Mouse (Mus musculus): ENCODE measurements around the gene Foxd4.

The Foxd4 gene

DNA sequence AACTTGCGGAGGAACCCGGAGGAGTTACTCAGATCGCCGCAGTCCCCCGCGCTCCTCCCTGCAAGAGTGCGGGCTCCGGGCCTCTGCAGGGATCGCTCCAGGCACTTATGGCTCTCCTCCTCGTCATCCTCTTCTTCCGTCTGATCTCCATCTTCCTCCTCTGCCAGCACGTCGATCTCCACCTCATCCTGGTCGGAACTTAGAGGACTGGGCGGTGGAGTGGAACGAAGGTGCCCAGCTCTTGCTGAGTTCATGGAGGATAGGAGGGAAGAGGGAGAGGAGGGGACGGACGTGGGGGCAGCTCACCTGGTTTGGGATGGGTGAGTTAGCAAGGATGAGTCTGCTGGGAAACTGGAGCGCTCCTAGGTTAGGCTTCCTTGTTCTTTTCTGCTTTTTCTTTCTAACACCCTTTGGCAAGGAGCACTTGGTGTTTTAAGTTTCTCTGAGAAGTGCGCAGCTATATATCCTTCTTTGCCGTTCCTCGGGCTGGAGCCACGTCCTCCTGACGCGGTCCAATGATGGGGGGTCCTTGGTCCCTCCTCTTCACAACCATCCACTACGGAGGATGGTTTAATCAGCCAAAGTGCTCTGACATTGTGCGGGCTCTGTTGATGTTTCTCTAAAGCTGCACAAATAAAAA lies at the start of gene Foxd4:
Gene Foxd4 (minus strand): TSS at position 617 of the 640 bp plus-strand sequence.
- no peak for ATAC-seq (ENCODE audit: low TSS enrichment)

DNA sequence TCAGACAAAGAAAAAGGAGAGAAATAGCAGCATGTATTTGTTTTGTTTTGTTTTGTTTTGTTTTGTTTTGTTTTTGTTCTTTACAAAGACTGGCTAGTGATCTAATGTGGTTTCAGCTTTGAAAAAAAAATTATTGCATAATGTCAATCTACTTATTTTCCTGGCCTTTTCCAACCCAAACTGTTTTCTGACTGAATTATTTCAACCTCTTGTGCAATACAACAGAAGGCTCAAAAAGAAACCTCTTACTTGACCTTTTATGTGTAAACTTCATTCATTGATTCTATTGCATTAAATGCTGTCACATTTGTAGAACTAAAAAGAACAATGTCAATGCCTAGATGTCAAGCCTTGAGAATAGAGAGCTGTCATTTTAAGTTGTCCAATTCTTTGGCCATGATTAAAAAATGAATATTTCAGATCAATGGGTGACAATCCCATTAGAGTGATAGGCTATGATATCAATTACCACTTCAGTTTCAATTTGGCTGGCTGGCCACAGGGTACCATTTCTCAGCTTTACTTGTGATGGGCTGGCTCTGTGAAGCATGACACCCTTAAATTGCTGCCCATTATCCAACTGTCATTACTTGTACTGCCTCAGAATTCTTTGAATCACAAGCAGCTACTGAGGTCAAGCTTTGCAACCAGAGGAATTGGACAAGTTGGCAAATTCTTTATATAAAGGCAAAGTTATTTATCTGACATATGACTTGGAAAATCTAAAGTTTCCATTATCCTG lies 44.7 kb upstream of the Foxd4 start:
- no peak for ATAC-seq (ENCODE audit: low TSS enrichment)

DNA sequence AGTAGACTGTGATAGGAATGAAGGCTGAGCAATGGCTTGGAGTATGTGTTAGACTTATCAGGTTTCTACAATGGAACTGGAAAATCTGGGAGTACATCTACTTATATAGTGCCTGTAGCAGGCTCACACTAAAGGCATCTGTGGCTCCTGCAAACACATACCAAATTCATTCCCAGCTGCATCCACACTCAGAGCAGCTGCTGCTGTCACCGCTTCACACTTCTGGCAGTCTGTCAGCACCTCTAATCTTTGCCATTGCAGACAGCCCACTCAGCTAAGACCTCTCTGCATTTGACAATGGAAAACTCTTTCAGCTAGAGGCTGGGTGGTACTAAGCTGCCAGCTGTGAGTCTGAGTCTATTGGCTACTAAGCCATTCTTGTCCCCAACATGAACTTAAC lies 36.1 kb upstream of the Foxd4 start:
- 0 out of 2 replicates have a peak, but pooled peaks have one; percentile 38 for ATAC-seq (ENCODE audit: low TSS enrichment)

DNA sequence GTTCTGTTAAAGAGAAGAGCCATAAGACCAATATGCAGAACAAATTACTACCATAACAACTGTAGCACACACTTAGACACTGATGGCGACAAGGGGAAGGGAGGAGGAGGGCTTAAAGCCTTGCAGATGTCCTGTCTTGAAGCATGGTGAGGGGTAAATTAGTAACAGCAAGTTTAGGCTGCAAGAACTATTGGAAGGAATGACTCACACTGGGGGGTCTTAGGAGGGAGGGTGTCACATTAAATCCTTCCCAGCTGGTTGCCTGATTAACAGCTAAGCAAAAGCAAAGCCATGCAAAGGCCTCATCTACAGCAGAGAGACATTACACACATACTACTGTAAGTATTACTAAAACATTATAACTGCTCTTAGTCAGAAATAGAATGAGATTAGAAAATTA lies 28.0 kb upstream of the Foxd4 start:
- ATAC-seq (ENCODE audit: low TSS enrichment) = no peak

DNA sequence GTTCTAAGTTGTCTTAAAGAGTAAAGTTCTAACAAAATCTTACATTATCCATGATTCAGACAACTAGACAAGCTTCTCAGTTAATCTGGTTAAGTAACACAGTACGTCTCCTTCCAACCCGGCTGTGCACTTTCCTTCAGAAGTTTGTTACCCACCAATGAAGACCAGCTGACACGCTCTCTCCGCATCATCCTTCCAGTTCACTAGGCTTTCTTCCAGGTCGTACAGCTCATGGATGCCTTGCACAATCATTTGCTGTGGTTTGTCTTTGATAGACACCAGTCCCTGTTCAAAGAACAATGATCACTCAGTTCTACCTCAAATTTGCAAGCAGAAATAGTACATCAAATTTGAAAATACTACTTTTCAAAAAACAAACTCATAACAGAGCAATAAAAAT lies 19.9 kb upstream of the Foxd4 start:
- ATAC-seq (ENCODE audit: low TSS enrichment) = no peak

DNA sequence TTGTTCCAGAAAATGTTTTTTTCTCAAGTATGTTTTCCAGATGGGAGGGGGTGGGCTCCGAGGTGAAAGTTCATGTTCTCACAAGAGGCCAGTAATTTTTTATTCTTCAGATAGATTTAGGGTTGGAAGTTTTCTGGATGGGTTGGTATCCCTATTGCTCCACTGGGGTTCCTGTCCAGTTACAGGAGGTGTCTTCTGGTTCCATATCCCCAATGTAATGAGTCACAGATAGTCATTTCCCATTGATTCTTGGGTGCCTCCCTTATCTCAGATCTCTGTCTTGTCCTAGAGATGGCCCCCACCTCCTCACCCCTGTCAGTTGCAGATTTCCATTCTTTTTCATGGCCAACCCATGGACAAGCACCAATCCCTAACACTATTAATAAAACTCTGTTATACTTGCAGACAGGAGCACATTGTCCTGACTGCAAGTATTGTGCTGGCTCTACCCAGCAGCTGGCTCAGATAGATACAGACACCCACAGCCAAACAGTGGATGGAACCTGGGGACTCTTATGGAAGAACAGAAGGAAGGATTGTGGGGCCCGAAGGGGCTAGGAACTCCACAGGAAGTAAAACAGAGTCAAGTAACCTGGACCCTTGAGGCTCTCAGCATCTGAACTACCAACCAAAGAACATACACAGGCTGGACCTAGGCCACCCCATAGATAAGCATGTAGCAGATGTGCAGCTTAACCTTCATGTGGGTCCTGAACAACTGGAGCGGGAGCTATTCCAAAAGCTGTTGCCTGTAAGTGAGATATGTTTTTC lies 7.6 kb upstream of the Foxd4 start:
- ATAC-seq (ENCODE audit: low TSS enrichment) = no peak

DNA sequence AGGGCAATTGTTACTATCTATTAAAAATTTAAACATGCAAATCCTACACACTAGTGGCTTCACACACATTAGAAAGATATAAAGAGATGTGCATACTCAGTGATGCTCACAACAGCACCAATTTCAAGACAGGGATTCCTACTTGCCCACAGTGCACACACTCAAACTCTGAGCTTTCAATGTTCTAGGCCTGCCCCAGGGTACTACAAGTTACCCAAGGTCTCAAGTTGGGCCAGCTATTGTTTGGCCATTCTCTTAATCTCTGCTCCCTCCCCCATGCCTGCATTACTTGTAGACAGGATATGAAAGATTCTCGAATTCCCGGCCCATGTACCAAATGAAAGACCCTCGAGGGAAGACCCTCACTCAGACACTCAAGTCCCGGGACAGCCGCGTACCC lies 6.7 kb upstream of the Foxd4 start:
- no peak for ATAC-seq (ENCODE audit: low TSS enrichment)

DNA sequence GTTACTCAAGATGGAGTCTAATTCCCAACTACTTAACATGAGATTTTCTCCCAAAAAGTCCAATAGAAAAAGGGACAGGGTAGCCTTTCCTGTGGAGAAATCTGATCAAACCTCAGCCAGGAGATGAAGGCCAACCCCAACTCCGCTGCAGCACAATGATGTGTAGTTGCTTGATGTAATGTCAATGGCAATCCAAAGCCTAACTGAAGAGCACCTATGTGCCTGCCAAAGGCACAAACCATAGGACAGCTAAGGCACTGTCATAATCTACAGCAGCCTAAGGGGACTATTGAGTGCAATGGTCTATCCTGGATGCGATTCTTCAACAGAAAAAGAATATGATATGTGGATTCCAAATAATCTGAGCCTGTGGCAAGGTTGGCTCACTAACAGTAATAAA lies 1.8 kb upstream of the Foxd4 start:
- ATAC-seq (ENCODE audit: low TSS enrichment) = no peak

DNA sequence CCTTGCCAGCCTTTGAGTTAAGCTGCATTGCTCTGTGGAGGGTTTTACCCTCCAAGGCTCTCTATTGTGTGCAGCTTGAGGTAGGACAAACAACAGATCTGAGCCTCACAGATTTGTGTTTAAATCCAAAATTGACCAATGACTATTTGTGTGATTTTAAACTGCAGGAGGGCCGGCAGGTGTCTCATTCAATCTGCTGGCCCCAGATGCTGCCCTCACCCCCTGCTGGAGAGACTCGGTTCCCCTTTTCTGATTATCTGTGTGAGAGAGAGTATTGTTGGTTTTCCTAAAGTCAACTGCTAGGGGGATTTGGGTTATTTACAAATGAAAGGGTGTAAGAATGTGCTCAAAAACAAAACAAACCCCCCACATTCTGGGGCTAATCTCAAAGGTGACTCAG lies 1.3 kb upstream of the Foxd4 start:
- ATAC-seq (ENCODE audit: low TSS enrichment) = no peak

DNA sequence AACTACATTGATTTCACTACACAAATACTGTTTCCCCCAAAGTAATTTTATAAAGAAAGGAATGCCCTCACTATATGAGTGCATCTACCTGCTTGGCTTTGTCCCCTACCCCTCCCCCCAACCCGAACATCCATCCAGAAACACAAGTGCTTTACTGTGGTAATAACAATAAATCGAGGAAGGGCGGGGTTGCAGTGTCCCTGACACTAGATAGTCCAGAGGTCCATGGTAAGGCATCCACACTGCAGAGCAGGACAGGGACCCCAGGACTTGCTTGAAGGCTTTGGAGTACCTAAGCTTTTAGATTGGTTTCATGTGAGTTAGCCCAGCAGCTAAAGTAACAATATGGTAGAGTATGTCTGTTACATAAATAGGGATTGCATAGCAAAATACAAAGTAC lies 669 bp upstream of the Foxd4 start:
- ATAC-seq (ENCODE audit: low TSS enrichment) = no peak

DNA sequence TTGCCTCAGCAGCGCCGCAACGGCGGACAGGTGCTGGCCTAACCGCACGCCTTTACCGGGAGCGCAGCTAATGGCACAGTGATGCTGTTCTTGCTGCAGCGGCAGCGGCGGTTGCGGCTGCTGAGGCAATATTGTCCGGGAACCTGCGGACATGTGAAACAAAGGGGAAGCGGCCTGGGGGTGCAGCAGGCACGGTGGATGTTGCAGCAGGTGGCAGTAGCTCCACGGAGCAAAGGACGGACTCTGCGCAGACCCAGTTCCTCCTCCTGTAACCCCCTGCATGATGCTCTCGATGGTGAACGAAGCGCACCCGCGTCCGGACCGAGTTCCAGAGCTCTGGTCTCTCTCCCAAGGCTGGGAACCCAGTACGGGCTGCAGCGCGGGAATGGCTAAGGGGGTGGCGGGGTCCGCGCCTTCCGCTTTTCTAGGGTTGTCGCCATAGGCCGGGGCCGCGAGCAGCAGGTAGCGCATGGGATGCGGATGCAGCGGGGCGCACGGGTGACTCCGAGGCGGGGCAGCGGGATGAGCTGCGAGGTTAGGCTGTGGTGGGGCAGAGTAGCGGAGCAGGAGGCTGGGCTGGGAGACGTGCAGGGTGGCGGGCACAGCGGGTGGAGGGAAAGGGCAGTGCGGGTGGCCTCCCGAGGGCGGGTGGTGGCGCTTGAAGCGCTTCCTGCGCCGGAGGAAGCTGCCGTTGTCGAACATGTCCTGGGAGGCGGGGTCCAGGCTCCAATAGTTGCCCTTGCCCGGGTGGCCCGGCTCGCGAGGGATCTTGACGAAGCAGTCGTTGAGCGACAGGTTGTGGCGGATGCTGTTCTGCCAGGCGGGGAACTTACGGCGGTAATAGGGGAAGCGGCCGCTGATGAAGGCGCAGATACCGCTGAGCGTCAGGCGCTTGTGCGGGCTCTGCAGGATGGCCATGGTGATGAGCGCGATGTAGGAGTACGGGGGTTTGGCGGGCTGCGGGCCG lies 1.1 kb downstream of the Foxd4 start:
- ATAC-seq (ENCODE audit: low TSS enrichment) = no peak

DNA sequence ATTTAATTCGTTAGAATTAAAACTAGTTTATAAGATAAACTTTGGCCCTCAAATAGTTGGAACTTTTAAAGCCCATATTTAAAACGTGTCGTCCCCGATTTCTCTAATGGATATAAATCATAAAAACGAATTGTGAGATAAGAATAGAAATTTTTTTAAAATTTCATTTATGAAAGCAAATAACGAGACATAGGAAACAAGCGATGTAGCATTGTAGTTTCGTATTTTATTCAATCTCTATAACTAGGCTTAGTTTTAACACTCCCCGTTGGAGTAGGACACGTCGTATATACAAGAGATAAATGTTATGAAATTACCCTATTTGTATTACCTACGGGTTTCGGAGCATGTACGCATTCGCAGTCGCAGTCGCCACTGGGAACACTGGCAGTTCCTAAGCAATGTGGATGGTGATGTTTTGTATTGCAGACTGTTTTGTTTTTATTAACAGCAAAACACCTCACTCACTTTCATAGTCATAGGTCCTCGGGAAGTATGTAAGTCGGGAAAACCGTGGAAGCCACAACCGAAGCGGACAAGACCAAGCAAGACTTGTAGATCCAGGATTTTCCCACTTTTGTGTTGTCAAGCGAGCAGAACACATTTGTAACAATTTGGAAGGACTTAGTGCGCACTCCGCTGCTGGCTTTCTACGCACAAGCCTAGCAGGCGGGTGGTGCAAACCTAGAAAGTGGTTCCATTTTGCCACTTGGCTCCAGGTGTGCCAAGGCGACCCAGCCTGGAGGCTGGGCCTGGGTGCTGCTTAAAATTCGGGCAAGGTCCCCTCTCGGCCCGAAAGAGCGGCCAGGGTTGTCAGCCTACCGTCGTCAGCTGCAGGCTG lies 2.0 kb downstream of the Foxd4 start:
- ATAC-seq (ENCODE audit: low TSS enrichment) = no peak

DNA sequence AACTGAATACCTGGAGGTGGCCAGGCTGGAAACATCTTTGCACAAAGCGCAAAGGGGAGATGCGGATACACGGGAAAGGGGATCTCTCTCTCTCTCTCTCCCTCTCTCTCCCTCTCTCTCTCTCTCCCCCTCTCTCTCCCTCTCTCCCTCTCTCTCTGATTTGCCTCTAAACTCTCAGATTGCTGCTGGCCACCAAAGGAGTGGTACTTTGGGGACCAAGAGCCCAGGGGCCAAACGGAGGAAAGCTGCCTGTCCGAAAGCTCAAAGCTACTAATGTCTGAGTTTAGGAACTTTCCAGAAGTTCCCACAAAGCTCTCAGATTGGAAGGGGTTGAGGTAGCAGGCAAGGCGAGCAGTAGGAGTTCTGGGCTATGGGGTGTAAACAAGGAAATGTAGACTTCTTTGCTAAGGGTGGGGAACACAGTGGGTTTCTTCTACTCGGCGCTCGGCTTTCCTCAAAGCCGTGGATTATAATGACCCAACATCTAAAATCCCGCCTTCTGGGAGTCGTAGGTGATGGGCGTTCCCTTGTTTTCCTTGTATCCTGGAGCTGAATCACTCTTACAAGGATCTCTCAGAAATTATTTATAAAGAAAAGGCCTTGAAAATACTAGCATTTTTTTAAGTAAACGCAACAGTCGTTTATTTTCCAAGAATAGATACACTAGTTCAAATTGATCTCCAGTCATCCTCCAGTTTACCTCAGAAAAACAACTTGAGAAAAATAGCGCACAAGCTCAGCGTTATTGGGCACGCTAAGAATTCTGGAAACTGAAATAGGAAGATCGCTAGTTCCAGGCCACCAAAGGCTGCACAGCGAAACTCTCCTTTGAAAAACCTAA lies 2.9 kb downstream of the Foxd4 start:
- no peak for ATAC-seq (ENCODE audit: low TSS enrichment)

DNA sequence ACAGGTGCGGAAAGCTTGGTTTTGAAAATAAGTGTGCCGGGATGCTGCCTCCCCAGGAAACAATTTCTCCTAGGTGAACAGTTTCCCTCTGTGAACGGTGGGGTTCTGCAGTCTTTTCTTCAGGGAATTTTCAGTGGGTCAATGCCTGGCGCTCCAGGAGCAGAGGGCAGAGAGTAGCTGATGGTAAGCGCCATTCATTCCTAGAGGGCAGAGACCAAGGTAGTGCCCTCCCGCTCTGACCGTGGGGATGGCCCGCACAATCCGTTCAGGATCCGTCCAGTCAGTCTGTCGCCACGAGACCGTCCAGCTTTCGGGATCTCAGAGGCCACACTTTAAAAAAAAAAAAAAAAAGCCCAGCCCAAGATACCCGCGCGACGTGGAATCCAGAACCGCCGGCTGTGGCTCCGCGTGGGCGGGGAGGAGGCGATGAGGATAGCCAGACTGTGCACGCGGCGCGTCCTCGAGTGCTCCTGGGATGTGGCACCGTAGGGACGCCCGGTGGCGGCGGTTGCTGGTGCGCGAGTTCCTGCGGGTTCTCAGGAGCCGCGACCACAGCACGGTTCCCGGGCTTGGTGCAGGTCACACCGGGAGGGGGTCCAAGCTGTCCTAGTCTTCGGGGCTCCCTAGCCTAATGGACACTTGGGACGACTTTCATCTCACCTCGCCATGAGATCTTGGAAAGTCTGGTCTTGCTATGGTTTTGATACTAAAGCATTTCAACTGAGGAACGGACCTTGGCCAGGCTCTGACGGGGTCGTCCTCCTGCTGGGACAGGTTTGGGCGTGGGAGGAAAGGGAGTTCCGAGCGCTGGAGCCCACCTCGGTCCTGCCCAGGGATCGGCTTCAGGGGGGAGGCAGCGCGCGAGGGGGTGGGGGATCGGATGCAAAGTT lies 3.7 kb downstream of the Foxd4 start:
- ATAC-seq (ENCODE audit: low TSS enrichment) = no peak

DNA sequence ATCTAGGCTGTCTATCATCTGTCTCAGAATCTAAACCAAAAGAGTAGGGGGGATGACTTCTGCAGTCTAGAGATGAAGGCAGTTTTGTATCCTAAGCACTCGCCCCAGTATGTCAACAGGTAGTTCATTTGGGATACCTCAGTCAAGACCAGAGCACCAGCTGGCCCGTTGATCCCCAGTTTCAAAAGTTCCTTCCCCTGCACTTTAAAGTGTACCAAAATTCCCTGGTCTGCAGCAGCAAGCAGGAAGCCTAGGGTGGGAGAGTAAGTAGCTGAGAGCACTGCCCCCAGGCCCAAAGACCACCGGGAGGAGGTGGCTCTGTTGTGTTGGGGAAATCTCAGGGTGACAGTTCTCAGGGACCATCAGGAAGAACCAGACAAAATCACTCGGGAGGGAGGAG lies 4.5 kb downstream of the Foxd4 start:
- no peak for ATAC-seq (ENCODE audit: low TSS enrichment)

DNA sequence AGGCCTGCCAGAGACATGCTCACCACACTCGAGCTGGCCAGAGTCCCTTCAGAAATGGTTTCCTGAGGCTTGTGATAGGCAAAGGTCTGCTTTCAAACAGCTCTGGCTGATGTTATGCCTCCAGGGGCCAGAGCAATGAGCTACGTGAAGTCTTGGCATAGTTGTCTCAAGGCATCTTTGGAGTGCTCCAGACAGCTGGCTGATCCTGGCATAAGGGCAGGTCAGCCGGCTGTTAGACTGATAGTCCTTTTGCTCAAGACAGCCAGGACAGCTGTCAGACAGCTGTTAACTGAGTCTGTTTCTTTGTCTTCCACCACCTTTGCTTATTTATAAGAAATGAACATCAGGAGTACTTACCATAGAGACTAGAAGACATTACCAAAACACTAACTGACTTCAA lies 14.1 kb downstream of the Foxd4 start:
- no peak for ATAC-seq (ENCODE audit: low TSS enrichment)

DNA sequence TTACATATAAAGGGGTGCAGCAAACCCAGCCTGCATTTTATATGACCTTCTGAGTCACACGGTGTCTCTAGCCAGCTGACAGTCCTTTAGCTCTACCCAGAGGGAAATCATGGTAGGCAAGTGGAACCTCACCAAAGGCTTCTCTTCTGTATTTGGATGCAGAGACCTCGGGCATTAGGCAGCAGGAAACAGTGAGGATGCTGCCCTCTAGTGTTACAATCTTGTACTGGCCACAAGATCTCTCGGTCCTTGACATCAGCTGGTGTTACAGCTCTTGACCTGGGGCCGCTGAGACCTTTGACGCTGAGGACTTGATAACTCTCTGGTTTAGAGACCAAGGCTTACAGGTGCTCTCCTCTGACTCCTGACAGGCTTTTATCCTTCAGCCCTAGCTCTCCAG lies 15.5 kb downstream of the Foxd4 start:
- ATAC-seq (ENCODE audit: low TSS enrichment) = peak; percentile 90

DNA sequence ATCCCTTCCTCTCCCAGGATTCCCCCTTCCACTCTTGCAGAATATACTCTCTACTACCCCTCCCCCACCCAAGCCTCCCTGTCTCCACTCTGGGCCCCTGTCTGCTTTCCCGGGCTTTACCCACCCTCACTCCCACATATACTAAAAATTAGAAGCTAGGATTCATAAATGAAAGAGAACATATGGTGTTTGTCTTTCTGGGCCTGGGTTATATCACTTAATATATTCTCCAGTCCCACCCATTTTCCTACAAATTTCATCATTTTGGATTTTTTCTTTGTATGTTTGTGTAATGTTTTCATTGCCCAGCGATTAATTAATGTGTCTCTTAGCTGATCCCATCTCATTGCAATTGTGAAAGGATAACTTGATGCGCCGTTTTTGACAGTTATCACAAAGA lies 19.8 kb downstream of the Foxd4 start:
- no peak for ATAC-seq (ENCODE audit: low TSS enrichment)
